Mouse (Mus musculus) kidney, postnatal 0 days (tissue): ENCODE measurements around the gene Atf1. TPM values are rescaled to one million over a fixed set of nuclear protein-coding genes. Genes with fewer than 3 reads are reported as not detected.

Experiments
- ATAC-seq: fragments of 200-750 bp; cut with Nextera tagmentation; replicated peaks from 2 replicates; pipeline ENCODE4 v1.8.0; 2017; ENCODE audit warnings: low read depth, moderate number of reproducible peaks, moderate TSS enrichment, moderate library complexity; ENCODE audit not compliant: low FRiP score
- DNase-seq: peaks from one replicate; pipeline ENCODE4 v3.0.0-alpha.2; 2016; ENCODE audit warnings: low spot score
- H3K27ac ChIP-seq: fragments of 300-500 bp; sonication (generic); 2 replicates; pipeline ENCODE4 v1.5.1; 2014; ENCODE audit warnings: mild to moderate bottlenecking
- H3K27me3 ChIP-seq: fragments of 300-500 bp; sonication (generic); 2 replicates; pipeline ENCODE4 v1.6.1; 2014; ENCODE audit warnings: low read length, mixed read lengths; ENCODE audit not compliant: insufficient read depth
- H3K36me3 ChIP-seq: fragments of 300-500 bp; sonication (generic); 2 replicates; pipeline ENCODE4 v1.6.1; 2014; ENCODE audit warnings: low read length, mixed read lengths; ENCODE audit not compliant: insufficient read depth
- H3K4me1 ChIP-seq: fragments of 300-500 bp; sonication (generic); replicated peaks from 2 replicates; pipeline ENCODE4 v1.6.1; 2014; ENCODE audit warnings: antibody characterized with exemption, low read length, mixed read lengths; ENCODE audit not compliant: insufficient read depth
- H3K4me2 ChIP-seq: fragments of 300-500 bp; sonication (generic); 2 replicates; pipeline ENCODE4 v1.6.1; 2014; ENCODE audit warnings: mild to moderate bottlenecking, low read length, moderate library complexity, mixed read lengths
- H3K4me3 ChIP-seq: fragments of 300-500 bp; sonication (generic); replicated peaks from 2 replicates; pipeline ENCODE4 v1.5.1; 2014; ENCODE audit warnings: low read depth, low read length
- H3K9ac ChIP-seq: fragments of 300-500 bp; sonication (generic); 2 replicates; pipeline ENCODE4 v1.6.1; 2014; ENCODE audit warnings: low read depth, low read length
- H3K9me3 ChIP-seq: fragments of 300-500 bp; sonication (generic); replicated peaks from 2 replicates; pipeline ENCODE4 v1.6.1; 2016; ENCODE audit warnings: low read length, inconsistent platforms, mixed read lengths
- CTCF ChIP-seq: IDR thresholded peaks from 2 replicates; pipeline ENCODE4 v1.5.1; 2016; ENCODE audit warnings: antibody characterized with exemption, low read depth, mild to moderate bottlenecking, moderate library complexity
- WGBS: fragments of 180-500 bp; shearing (Covaris S2); extraction: QIAGEN DNeasy Blood & Tissue Kit; methylation state at CpG from one replicate; pipeline ENCODE4 v1.1.7; 2014; 5-methylcytosine and 5-hydroxymethylcytosine counted together
- polyA plus RNA-seq: library from polyadenylated mRNA; unstranded; fragments of >200 nt; fragmentation: Nextera tagmentation; extraction: Ambion mirVana; gene quantifications from 2 replicates; pipeline ENCODE4 v1.2.1, GENCODE M21; 2015

The Atf1 gene
- polyA plus RNA-seq, 1 experiment from 2014 or later: 30.2 TPM

- Histone ChIP-seq H3K9me3 (no peaks in the 10 kb centered on the region), H3K27ac (no peak overlapping the region), H3K36me3 (no peaks in the 10 kb centered on the region), H3K4me1 (no peaks in the 10 kb centered on the region), H3K9ac (no peak overlapping the region), H3K4me3 (no peak overlapping the region), H3K4me2 (no peak overlapping the region), H3K27me3 (no peaks in the 10 kb centered on the region)
- ATAC-seq: no peak
- no peak for DNase-seq
- 88% methylated on average over 5 of the region's 5 CpGs for WGBS
- no peak for TF ChIP-seq CTCF
Observed at GRCm38 (mm10) chr15:100297856-100298255, 70.2 kb downstream of the Atf1 start.

GRCm38 (mm10) chr15:100300499-100300898, 72.9 kb downstream of the Atf1 start:
- H3K27me3 ChIP-seq: no peaks in the 10 kb centered on the region
- H3K4me3 ChIP-seq: no peak overlapping the region
- no peaks in the 10 kb centered on the region for H3K36me3 ChIP-seq
- no peaks in the 10 kb centered on the region for H3K9me3 ChIP-seq
- DNase-seq: no peak
- no peak overlapping the region for H3K9ac ChIP-seq
- no peak overlapping the region for H3K27ac ChIP-seq
- whole genome bisulfite sequencing: 71% methylated on average over 6 of the region's 6 CpGs
- ATAC-seq: no peak
- no peak for TF ChIP-seq CTCF
- no peaks in the 10 kb centered on the region for H3K4me1 ChIP-seq
- H3K4me2 ChIP-seq: no peak overlapping the region

GRCm38 (mm10) chr15:100301556-100301955, 73.9 kb downstream of the Atf1 start:
- WGBS: 79% methylated on average over 15 of the region's 15 CpGs
- H3K9me3 ChIP-seq: no peaks in the 10 kb centered on the region
- no peaks in the 10 kb centered on the region for H3K36me3 ChIP-seq
- no peak for DNase-seq
- no peak overlapping the region for H3K4me2 ChIP-seq
- H3K27me3 ChIP-seq: no peaks in the 10 kb centered on the region
- H3K27ac ChIP-seq: no peak overlapping the region
- H3K4me1 ChIP-seq: no peaks in the 10 kb centered on the region
- no peak overlapping the region for H3K9ac ChIP-seq
- ATAC-seq: no peak
- no peak overlapping the region for H3K4me3 ChIP-seq
- no peak for TF ChIP-seq CTCF

GRCm38 (mm10) chr15:100303428-100304018, 75.9 kb downstream of the Atf1 start:
- DNase-seq (peak; percentile 3), ATAC-seq (no peak)
- Histone ChIP-seq H3K27me3 (no peaks in the 10 kb centered on the region), H3K36me3 (no peaks in the 10 kb centered on the region), H3K9ac (no peak overlapping the region; the same call in 1 of the 2 replicates), H3K27ac (peak overlapping the region; percentile 93), H3K4me1 (no peaks in the 10 kb centered on the region), H3K4me2 (peak overlapping the region; percentile 70), H3K4me3 (peak overlapping the region; percentile 43; the same call in 1 of the 2 replicates), H3K9me3 (no peaks in the 10 kb centered on the region)
- 35% methylated on average over 8 of the region's 8 CpGs for WGBS
- TF ChIP-seq CTCF: no peak

GRCm38 (mm10) chr15:100304019-100304991, 76.7 kb downstream of the Atf1 start, which contains the start of gene Mettl7a1:
Mettl7a1 (plus strand) TSS chr15:100304140.
- Histone ChIP-seq H3K4me1 (no peaks in the 10 kb centered on the region), H3K4me2 (peak within 1 kb of the TSS; percentile 70), H3K27me3 (no peaks in the 10 kb centered on the region), H3K36me3 (no peaks in the 10 kb centered on the region), H3K4me3 (peak within 1 kb of the TSS; percentile 43), H3K9ac (peak within 1 kb of the TSS; percentile 63), H3K9me3 (no peaks in the 10 kb centered on the region), H3K27ac (peak within 1 kb of the TSS; percentile 93)
- 2% methylated on average over 19 of the region's 30 CpGs for WGBS
- TF ChIP-seq CTCF: no peak
- ATAC-seq (peak; percentile 81), DNase-seq (peak; percentile 87)

GRCm38 (mm10) chr15:100306201-100306600, 78.6 kb downstream of the Atf1 start:
- no peaks in the 10 kb centered on the region for H3K27me3 ChIP-seq
- no peak overlapping the region for H3K4me3 ChIP-seq
- no peak for ATAC-seq
- H3K4me2 ChIP-seq: no peak overlapping the region
- no peak overlapping the region for H3K9ac ChIP-seq
- H3K4me1 ChIP-seq: no peaks in the 10 kb centered on the region
- H3K27ac ChIP-seq: no peak overlapping the region
- WGBS: 85% methylated on average over 2 of the region's 2 CpGs
- TF ChIP-seq CTCF: no peak
- no peak for DNase-seq
- no peaks in the 10 kb centered on the region for H3K9me3 ChIP-seq
- H3K36me3 ChIP-seq: no peaks in the 10 kb centered on the region
